Mouse (Mus musculus): ENCODE results near the gene Nckap5l. TPM values are rescaled to one million over a fixed set of nuclear protein-coding genes. Genes with fewer than 3 reads are reported as not detected.

Gene Nckap5l
- total and polyA plus RNA-seq, 3 experiments, result 0.75 to 6.6 (median 0.89) TPM

DNA sequence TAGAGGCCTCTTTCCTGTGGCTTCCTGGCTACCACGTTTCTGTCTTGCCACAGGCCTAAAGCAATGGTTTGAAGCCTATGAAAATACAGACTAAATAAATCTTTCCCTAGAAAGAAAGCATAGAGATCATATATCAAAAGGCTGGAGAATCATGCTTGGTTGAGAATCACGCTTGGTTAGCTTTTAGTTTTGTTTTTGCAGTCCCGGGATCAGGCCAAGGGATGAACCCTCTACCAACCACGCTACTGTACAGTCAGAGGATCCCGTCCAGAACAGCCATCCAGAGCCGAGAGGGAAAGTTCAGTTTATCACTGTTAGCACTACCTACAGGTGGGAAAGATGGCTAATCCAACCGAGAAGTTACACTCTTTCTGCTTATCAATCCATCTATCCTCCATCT lies 15.2 kb downstream of the Nckap5l start (continued):
- TF ChIP-seq RAD21 (IDR thresholded peaks at IDR 0.05; ENCODE audit: low read depth, low read length) (no peak), MAX (IDR thresholded peaks at IDR 0.05; ENCODE audit: low read length) (no peak), MEF2A (IDR thresholded peaks at IDR 0.05; ENCODE audit: borderline replicate concordance, low read depth, low read length) (no peak), POLR2AphosphoS2 (IDR thresholded peaks at IDR 0.05; ENCODE audit: low read depth, low read length) (no peak)

DNA sequence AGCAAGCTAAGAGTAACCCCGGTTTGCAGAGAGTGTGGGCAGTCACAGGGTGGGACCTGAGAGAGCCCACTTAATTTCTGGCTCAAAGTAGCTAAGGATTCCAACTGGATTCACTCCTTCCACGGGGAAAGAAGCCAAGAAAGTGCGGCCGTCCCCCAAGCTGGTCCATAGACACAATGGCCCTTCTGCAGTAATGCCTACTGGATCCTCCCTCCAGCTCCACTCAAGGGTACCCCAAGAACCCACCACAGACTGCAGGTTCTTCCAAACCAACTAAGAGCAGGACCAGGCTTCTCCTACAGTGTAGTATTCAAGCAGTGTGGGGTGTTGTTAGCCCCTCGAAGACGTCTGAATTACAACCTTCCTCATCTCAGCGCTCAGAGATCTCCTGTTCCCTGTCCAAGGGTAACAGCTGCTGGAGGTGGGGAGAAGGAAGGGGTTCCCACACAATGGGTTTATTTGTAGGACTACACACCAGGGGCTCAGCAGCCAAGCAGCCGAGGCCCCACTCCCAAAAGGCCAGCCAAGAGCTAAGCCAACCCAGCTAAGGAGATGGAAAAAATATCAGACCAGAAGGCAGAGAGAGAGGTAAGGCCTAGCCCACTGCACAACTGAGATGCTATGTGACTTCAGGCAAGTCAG lies 16.6 kb downstream of the Nckap5l start:
- Histone ChIP-seq H3K27me3 (replicated peaks) (no peaks in the 10 kb centered on the region), H3K9me3 (replicated peaks; ENCODE audit: low read length) (no peaks in the 10 kb centered on the region), H3K4me2 (ENCODE audit: insufficient read depth, low read depth, poor library complexity, severe bottlenecking) (no peak overlapping the region), H3K27ac (ENCODE audit: insufficient read depth, low read depth) (no peak overlapping the region), H3K79me2 (replicated peaks; ENCODE audit: control insufficient read depth, extremely low read depth, insufficient read depth, poor library complexity, severe bottlenecking) (no peaks in the 10 kb centered on the region), H3K9ac (ENCODE audit: insufficient read depth, low read depth) (no peak overlapping the region), H3K4me1 (ENCODE audit: control insufficient read depth in 1 of 2, insufficient read depth in 2 of 2) (peaks cover 0 to 17% of the 10 kb centered on the region in 2 experiments; a peak in 2 of 4 replicates), H3K4me3 (replicated peaks in 1 of 3; ENCODE audit: low read depth in 2 of 3, low read length in 2 of 3, poor library complexity in 1 of 3) (no peak overlapping the region), H3K36me3 (replicated peaks in 1 of 2; ENCODE audit: control insufficient read depth in 1 of 2, insufficient read depth in 1 of 2, low read length in 1 of 2) (peaks cover 0 to 26% of the 10 kb centered on the region in 2 experiments)
- dilution Hi-C loops (cut with MboI; ENCODE audit: extremely low pct_ligation_motif_present, extremely low pct_unique_long_range_greater_than_20kb, low sequenced_read_pairs) (no loop called here), in situ Hi-C loops (cut with MboI; ENCODE audit: low pct_ligation_motif_present, low pct_unique_long_range_greater_than_20kb, low sequenced_read_pairs) (no loop called here)
- TF ChIP-seq SIN3A (IDR thresholded peaks at IDR 0.05; ENCODE audit: low read length) (no peak), MEF2A (IDR thresholded peaks at IDR 0.05; ENCODE audit: borderline replicate concordance, low read depth, low read length) (no peak), MAZ (IDR thresholded peaks at IDR 0.05; ENCODE audit: low read depth, low read length) (no peak), IRF4 (IDR thresholded peaks at IDR 0.05; ENCODE audit: low read depth, low read length) (no peak), CHD1 (IDR thresholded peaks at IDR 0.05; ENCODE audit: low read depth, low read length) (no peak), BHLHE40 (IDR thresholded peaks at IDR 0.05; ENCODE audit: low read depth, low read length) (no peak), CTCF (conservative IDR thresholded peaks at IDR 0.05 in 1 of 2, IDR thresholded peaks at IDR 0.05 in 1 of 2; ENCODE audit: low read depth in 2 of 2, low read length in 2 of 2) (no peak), JUN (IDR thresholded peaks at IDR 0.05; ENCODE audit: insufficient read depth, low read depth, low read length) (no peak), ZC3H11A (IDR thresholded peaks at IDR 0.05; ENCODE audit: low read depth, low read length) (no peak), ZNF384 (IDR thresholded peaks at IDR 0.05; ENCODE audit: low read depth, low read length) (no peak), GABPA (IDR thresholded peaks at IDR 0.05; ENCODE audit: insufficient replicate concordance, low read depth, low read length) (no peak), TBP (conservative IDR thresholded peaks at IDR 0.05; ENCODE audit: low read depth, low read length) (no peak)
- DNase-seq (ENCODE audit: extremely low read depth), result no peak

DNA sequence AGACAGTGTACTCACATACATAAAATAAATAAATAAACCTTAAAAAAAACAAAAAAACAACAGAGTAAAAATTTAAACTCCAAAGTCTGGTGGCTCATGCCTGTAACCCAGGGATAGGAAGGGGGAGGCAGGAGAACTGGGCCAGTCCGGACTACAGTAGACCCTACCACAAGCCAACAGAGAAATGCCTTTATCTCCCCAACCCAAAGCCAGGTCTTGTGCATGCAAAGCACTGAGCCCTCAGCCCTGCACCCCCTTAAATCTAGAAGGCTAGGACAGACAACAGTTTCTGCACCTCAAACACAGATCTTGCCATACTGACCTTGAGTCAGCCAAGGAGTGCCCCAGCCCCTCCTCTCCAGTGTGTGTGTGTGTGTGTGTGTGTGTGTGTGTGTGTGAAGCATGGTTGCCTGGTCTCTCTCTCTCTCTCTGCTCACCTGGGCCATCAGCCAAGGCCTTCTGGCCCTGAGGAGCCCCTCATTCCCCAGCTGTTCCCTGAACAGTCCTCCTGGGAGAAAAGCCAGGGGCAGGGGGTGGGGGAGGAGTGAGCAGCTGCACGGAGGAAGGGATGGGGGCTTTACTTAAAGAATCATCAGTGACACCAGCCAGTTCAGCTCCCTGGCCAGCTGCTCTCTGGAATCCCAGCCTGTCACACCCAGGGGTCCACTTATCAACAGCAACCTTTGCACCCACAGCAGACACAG lies 17.3 kb downstream of the Nckap5l start:
- peaks cover 0 to 20% of the 10 kb centered on the region in 2 experiments; a peak in 2 of 4 replicates for H3K4me1 ChIP-seq (ENCODE audit: control insufficient read depth in 1 of 2, insufficient read depth in 2 of 2)
- H3K9me3 ChIP-seq (replicated peaks; ENCODE audit: low read length), result no peaks in the 10 kb centered on the region
- H3K4me2 ChIP-seq (ENCODE audit: insufficient read depth, low read depth, poor library complexity, severe bottlenecking), result no peak overlapping the region
- H3K79me2 ChIP-seq (replicated peaks; ENCODE audit: control insufficient read depth, extremely low read depth, insufficient read depth, poor library complexity, severe bottlenecking), result no peaks in the 10 kb centered on the region
- in situ Hi-C loops (cut with MboI; ENCODE audit: low pct_ligation_motif_present, low pct_unique_long_range_greater_than_20kb, low sequenced_read_pairs) (no loop called here), dilution Hi-C loops (cut with MboI; ENCODE audit: extremely low pct_ligation_motif_present, extremely low pct_unique_long_range_greater_than_20kb, low sequenced_read_pairs) (no loop called here)
- no peak overlapping the region for H3K9ac ChIP-seq (ENCODE audit: insufficient read depth, low read depth)
- H3K27me3 ChIP-seq (replicated peaks), result no peaks in the 10 kb centered on the region
- H3K27ac ChIP-seq (ENCODE audit: insufficient read depth, low read depth), result no peak overlapping the region
- DNase-seq (ENCODE audit: extremely low read depth), result no peak
- H3K4me3 ChIP-seq (replicated peaks in 1 of 3; ENCODE audit: low read depth in 2 of 3, low read length in 2 of 3, poor library complexity in 1 of 3), result no peak overlapping the region
- TF ChIP-seq IRF4 (IDR thresholded peaks at IDR 0.05; ENCODE audit: low read depth, low read length) (no peak), ZNF384 (IDR thresholded peaks at IDR 0.05; ENCODE audit: low read depth, low read length) (no peak)
- H3K36me3 ChIP-seq (replicated peaks in 1 of 2; ENCODE audit: control insufficient read depth in 1 of 2, insufficient read depth in 1 of 2, low read length in 1 of 2), result peaks cover 0 to 23% of the 10 kb centered on the region in 2 experiments
